Mouse (Mus musculus) testis, adult 2 months (tissue): ENCODE measurements around the gene Tle2.

Experiments
- CTCF ChIP-seq: fragments of 200-500 bp; IDR thresholded peaks from 2 replicates; pipeline ENCODE4 v1.5.1; 2012; ENCODE audit warnings: low read depth, mild to moderate bottlenecking, inconsistent platforms, low read length, moderate library complexity; ENCODE audit not compliant: control insufficient read depth, insufficient read depth, insufficient replicate concordance
- POLR2A ChIP-seq: fragments of 200-500 bp; IDR thresholded peaks from 2 replicates; pipeline ENCODE4 v1.6.1; 2012; ENCODE audit warnings: low read depth, mild to moderate bottlenecking, inconsistent platforms, low read length, moderate library complexity; ENCODE audit not compliant: control insufficient read depth

DNA sequence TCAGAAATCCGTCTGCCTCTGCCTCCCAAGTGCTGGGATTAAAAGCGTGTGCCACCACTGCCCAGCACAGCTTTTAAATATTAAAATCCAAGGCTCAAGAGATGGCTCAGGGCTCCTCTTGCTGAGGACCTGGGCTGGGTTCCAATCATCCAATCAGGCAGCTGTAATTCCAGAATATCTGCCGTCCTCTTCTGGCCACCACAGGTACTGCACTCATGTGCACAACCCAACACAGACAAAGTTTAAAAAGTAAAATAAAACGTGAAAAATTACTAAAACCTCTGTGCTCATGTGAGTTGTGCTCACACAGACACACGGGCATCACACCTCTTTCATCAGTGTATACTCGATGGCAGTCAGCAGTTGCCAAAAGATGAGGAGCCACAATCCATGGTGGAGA is 37.6 kb upstream of the Tle2 start:
- TF ChIP-seq CTCF (no peak), POLR2A (no peak)
